Mouse (Mus musculus): ENCODE results near the gene Fzd4.
A peak's percentile ranks its signal among the peaks of the same experiment; 100 is the strongest.

The Fzd4 gene

DNA sequence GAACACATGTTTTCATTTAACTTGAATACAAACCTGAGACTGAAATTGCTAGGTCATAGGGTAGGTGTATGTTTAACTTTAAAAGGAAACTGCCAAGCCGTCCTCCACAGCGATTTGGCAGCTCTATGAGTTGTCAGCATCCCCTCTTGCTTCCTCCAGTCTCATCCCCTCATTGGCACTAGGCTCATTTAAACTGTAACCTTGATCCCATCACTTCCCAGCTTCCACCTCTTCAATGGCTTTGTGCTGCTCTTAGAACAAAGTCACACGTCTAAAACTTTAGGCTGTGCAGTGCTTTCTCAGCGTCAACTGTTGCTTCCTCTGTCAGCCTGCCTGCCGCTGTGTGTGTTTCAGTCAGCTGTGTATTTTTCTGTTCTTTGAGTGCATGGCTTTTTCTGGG lies 22.9 kb downstream of the Fzd4 start:
- no peak for DNase-seq (ENCODE audit: low spot score in 2 of 2)

DNA sequence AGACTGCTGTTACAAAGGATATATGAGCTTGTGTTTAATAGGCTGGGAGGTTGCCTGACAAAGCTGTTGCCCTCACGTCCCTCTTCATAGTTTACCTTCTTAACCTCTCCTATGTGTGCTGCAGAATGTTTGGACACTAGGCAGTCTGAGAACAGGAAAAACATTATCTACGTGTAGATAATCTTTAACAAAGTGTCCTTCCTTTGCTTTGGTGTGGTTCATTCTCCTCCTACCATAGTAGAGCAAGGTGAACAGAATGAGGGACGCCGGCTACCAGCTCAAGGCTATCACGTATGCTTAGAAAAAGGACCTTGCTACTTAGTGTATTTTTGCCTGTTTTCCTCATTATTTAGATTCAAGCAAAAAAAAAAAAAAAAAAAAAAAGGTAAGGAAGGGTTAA lies 24.6 kb downstream of the Fzd4 start:
- no peak for DNase-seq (ENCODE audit: low spot score in 2 of 2)

DNA sequence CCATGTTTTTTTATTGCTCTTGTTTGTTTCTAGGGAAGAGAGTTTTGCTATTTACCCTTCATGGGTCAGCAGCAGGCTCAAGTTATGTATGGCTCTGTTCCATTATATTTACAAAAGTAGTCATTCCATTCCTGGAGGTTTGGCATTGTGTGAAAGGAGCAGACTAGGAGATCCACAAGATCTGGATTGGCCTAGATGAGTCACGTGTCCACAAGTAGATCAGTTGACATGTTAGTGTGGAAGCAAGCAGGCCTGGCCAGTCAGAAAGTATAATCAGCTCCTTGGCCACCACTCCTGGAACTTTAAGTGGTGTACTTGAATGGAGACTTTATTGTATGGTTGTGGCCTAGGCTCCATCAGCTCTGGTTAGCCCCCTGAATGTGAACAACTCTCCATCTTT lies 25.2 kb downstream of the Fzd4 start:
- no peak for DNase-seq (ENCODE audit: low spot score in 2 of 2)

DNA sequence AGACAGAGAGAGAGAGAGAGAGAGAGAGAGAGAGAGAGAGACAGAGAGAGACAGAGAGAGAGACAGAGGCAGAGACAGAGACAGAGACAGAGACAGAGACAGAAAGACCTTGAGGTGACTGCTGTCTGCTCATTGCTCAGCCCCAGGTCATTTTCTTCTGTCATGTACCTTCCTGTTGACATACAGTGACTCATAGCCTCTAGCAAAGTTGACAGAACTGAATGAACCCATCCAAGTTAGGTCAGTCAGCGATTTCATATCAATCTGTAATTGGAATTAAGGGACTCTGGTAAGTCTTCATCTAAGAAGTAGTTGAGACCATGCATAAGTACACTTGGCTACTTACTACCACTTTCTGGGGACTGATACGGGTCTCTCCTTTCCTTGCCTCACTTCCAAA lies 27.0 kb downstream of the Fzd4 start:
- DNase-seq (ENCODE audit: low spot score in 2 of 2), result no peak

DNA sequence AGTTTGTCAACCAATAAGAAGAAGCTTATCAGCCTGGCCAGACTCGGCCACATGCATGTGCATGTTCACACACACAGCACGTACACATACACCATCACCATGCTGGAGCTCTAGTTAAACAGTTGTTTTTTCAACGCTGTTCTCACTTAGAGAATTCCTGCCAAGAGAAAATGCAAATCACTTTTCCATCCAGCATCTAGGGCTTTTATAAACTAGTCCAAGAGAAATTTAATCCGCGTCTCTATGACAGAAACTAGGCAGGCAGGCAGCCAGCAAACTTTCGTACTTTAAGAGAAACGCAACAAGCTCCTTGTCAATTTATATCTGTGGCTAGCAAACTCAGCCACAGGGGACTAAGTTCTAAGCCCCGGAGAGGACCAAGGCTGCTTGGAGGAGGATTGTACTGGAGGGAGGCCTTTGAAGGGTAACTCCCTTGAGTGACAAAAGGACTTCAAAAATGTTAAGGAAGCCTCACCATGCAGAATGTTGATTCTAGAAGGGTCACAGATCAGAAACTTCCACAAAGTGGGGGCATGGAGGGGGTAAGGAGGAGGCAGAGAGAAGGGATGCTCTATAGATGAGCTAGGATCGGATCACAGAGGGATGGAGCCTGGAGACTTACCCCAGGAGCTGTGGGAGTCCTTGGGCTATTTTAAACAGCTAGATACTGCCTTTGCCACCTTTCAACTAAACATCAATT lies 29.2 kb downstream of the Fzd4 start:
- DNase-seq (ENCODE audit: low spot score in 2 of 2), result no peak

DNA sequence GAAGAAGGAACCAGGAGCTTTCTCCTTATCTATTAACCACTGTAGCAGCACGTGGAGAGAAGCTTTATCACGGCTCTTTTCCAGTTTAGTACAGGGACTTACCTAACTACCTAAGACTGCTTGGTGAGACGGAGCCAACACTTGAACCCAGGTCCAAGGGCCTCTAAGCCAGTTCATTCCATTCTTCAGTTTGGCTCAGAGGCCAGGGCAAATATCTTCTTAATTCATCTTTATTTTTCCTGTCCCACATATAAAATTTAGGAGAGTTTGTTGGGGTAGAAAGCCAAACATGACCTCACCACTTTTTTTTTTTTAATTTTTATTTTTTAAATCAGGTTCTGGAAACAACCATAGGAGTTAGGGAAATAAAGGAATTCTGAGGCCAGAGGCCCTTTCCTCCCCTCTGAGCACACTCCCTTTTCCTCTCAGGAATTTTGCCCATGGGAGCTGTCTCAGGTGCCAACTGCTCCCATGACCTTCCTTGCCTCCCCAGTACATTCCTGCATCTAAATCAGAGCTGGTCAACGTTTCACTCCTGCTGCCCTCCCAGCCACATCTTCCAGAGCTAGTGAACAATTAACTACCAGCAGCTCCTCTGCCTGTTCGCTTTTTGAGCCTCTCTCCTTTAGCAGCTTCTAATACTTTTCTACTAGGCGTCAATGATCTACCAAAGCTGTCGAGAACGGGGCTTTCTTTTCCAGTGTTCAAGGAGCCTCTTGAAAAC lies 29.9 kb downstream of the Fzd4 start:
- no peak for DNase-seq (ENCODE audit: low spot score in 2 of 2)

DNA sequence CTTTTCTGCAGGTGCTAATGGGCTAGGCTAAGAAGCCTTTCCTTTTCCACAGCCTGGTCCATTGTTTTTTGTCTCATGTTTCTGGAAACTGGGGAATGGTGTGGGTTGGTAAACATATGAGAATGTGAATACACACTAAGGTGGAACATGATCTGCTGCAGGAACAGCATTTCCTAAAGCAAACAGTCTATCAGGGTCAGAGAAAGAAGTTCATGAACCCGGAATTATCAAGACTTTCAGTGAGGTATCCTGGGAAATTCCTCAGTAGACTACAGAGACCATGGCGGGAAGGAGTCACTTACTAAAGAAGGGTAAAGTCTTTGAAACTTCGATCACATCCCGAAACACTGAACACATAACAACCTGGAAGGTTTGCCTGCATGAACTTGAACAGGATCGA lies 32.2 kb downstream of the Fzd4 start:
- DNase-seq (ENCODE audit: low spot score in 2 of 2), result no peak

DNA sequence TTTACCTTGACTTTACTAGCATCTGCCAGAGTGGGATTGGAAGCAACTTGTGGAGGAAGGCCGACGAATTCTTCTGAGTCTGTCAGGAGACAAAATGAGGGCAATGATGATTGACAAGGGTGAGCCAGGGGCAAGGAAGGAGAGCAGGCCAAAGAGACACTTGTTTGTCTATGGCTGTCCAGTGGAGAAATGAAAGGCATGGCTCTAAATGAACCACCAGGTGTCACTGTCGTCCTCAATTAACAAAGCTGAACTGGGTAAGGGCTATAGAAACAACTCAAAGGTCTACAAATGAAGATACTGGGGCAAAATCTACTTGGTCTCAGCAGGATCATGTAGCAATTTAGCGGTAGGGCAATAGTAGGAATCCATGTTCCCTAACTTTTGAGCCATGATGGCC lies 33.4 kb downstream of the Fzd4 start:
- peak in 1 of 2 experiments; percentile 45 for DNase-seq (ENCODE audit: low spot score in 2 of 2)

DNA sequence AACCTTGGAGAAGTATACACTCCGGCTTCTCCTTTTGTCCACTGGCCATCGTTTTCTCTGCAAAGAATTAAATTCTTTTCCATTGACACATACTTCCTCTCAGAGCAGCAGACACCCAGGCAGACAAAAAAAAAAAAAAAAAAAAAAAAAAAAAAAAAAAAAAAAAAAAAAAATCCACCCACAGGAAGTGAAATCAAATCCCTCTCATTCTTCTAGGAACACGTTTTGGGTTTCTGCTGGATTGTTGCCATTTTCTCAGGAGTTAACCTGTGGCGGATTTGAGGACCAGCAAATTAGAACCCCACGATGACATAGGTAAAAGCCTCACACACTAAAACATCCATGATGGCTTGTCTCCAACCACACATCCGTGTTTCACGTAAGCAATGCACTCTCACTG lies 37.1 kb downstream of the Fzd4 start:
- DNase-seq (ENCODE audit: low spot score in 2 of 2), result no peak

DNA sequence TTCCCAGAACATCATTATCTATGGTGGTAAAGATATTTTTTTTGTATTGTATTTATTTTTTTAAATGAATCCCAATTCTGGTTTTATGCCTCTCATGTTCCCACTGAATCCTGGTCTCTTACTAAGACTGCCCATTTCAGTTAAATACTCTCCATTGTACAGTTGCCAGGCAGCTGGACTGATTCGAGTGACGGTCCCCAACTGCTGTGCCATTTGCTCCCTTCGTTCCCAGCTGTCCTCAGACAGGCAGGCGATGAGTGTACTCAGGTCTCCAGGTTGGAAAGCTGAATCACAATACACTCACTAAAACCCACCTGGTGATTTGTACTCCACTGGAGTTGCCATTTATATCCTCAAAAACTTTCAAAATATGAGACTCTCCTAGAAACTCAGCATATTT lies 38.1 kb downstream of the Fzd4 start:
- DNase-seq (ENCODE audit: low spot score in 2 of 2), result no peak

DNA sequence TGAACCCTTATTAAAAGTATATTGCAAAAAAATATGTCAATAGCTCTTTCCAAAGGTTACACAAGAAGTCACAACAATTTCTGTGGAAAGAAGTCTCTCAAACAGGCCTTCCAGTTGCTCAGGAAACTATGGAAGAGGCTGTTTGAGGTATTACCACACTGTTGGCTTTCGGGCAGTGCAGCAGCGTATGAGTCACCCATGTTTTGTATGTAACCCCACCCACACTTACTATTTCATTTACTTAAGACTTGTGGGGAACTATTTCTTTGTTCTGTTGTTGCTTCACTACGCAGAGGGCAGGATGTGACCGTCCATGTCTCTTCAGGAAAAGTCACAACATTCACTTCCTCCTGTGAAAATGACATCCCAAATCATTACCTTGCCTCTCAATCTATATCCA lies 41.0 kb downstream of the Fzd4 start:
- no peak for DNase-seq (ENCODE audit: low spot score in 2 of 2)

DNA sequence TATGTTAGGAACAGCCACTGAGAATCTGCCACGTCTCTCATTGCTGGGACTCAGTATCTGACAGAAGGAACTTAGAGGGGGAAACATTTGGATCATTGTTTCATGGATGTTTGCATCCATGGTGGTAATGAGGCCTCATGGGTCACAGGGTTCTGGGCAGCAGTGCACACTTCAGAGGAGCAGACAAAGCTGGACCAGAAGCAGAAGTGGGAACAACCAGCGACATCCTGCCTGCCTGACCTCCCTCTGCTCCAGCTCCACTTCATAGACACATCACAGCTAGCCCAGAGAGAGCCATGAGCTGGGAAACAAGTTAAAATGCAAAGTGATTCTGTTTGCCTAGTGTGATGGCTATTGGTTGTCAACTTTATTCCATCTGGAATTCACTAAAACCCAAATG lies 46.2 kb downstream of the Fzd4 start:
- no peak for DNase-seq (ENCODE audit: low spot score in 2 of 2)

DNA sequence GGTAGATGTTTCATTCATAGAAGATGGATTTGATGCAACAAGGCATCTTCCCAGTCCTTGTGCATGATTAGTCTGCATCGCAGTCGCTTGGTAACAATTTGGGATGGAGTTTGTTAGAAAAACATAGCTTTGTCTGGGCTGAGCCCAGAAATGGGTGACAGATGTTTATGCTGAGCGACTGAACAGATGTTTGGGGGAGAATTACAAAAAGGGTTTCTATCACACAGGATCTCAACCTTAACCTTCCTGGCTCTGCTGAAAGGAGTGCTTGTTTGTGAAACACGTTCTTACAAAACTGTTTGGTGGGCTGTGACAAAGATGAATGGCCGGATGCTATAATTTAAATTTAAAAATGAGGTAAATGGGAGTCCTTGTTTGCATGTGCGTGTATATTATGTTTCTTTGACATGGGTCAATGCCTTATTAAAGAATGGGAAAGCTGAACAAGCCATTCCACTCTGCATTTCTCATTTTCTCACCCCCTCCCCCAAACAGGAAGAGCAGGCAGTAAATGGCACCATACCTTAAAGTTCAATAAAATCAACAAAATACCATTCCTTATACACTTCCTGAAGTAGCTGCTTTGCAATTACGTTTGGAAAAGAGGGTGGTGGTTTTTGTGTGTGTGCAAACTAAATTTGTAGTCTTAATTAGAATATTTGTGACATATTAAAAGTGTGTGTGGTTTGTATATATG lies 52.4 kb downstream of the Fzd4 start:
- no peak for DNase-seq (ENCODE audit: low spot score in 2 of 2)

DNA sequence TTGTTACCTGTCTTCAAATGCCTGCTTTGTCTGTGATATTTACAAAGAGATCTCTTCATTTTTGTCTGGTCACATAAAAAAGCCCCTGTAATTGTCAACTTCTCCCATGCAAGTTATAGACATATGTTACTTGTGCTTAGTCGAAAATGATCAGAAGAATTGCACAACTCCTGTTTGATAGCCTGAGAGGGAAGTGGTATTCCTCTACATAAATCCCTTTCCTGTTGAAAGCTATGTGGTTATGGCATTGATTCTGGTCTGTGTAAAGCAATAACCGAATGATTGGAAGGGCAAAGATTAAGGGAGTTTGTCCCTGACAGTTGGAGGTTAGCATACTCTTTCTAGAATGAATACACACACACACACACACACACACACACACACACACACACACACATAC lies 55.5 kb downstream of the Fzd4 start:
- DNase-seq (ENCODE audit: low spot score in 2 of 2), result no peak

DNA sequence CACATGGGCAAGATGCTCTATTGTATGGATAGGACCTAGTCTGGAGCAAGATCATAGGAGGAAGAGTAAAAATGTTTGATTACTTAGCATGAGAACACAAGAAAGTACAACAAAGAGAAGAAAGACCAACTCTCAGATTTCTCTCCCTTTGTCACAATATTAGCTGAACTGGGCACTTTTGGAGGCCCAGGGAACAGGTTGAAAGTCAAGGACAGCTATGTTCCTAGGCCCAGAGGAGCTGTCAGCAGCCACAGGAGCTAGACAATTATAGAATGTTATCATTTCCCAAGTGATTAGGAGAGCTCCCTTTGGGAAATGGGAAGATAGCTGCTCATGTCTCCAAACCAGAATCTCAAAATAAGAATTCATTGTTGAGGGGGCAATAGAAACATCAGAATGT lies 56.8 kb downstream of the Fzd4 start:
- DNase-seq (ENCODE audit: low spot score in 2 of 2), result no peak

DNA sequence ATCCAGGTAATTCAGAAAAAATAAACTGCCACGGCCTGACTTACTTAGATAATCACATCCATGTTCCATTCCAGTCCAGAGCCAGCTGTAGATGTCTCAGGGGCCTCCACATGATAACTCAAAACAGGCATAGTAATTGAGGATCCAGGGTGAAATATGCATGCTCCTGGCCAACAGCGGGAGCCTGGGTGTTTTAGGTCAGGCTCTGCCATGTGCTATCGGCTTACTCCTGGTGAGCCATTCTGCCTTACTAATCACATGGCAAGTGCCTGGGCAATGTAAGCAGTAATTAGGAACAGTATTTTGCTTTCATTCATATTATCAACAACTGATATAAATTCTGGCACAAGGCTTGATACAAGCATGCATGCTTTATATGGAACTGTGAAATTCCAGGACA lies 57.2 kb downstream of the Fzd4 start:
- no peak for DNase-seq (ENCODE audit: low spot score in 2 of 2)

All from cerebellum, postnatal 4 days (tissue).